ENCODE assay signal across 22 mouse cellular contexts in genomic region chr10:62088411-62088810, GRCm38 (mm10). TPM values are rescaled to one million over a fixed set of nuclear protein-coding genes. Genes with fewer than 3 reads are reported as not detected.
"Had no signal": no experiment of that assay in that cellular context is flagged by ENCODE, and none has a peak within 500 bp of the region (broad histone marks: within the 10 kb centered on the region; RNA-seq: fewer than 3 reads in every experiment).

No protein-coding gene starts in this region.

- H3K4me2 ChIP-seq: limb, embryonic 15.5 days; liver, embryonic 11.5 days; lung, embryonic 14.5 days; midbrain, embryonic 13.5 days had no signal

- ATAC-seq: liver, postnatal 0 days; lung, postnatal 0 days; midbrain, embryonic 13.5 days had no signal

- H3K36me3 ChIP-seq: limb, embryonic 15.5 days; midbrain, embryonic 13.5 days had no signal

- H3K4me1 ChIP-seq: midbrain, embryonic 13.5 days had no signal

- DNase-seq: kidney, adult 2 months; kidney, postnatal 14 days; liver, postnatal 0 days; lung, embryonic 14.5 days; thymus, adult 2 months; thymus, postnatal 14 days; thymus, postnatal 4 days had no signal

- H3K27ac ChIP-seq: limb, embryonic 15.5 days; liver, embryonic 14.5 days; macrophage; midbrain, embryonic 13.5 days; stomach, postnatal 0 days had no signal

- H3K9ac ChIP-seq: limb, embryonic 15.5 days; liver, embryonic 14.5 days; liver, postnatal 0 days; lung, embryonic 14.5 days; midbrain, embryonic 13.5 days had no signal

- H3K9me3 ChIP-seq: limb, embryonic 15.5 days; midbrain, embryonic 13.5 days had no signal

- H3K4me3 ChIP-seq: limb, embryonic 15.5 days; midbrain, embryonic 13.5 days had no signal

- H3K27me3 ChIP-seq: limb, embryonic 15.5 days; midbrain, embryonic 13.5 days had no signal

RNA-seq across cellular contexts. Expression of gene Neurog3, which starts 44.5 kb away (rescaled TPM):
- total RNA-seq: layer of hippocampus, adult 18-20 months; layer of hippocampus, postnatal 25 days; left cerebral cortex, postnatal 25 days; megakaryocyte, adult 5-6 weeks; midbrain, postnatal 0 days had no signal
- polyA plus RNA-seq: kidney, adult 2 months; kidney, embryonic 16.5 days; limb, embryonic 11.5 days; limb, embryonic 15.5 days; liver, embryonic 11.5 days; liver, postnatal 0 days; lung, embryonic 14.5 days; lung, postnatal 0 days; macrophage; midbrain, postnatal 0 days; spleen, adult 2 months had no signal

RNA-seq across cellular contexts. Expression of gene Fam241b, which starts 55.3 kb away (rescaled TPM):
- total RNA-seq: megakaryocyte, adult 5-6 weeks had no signal
- polyA plus RNA-seq: macrophage had no signal
